Comparison of ENCODE assay signal across 11 mouse cellular contexts in the genomic region with DNA sequence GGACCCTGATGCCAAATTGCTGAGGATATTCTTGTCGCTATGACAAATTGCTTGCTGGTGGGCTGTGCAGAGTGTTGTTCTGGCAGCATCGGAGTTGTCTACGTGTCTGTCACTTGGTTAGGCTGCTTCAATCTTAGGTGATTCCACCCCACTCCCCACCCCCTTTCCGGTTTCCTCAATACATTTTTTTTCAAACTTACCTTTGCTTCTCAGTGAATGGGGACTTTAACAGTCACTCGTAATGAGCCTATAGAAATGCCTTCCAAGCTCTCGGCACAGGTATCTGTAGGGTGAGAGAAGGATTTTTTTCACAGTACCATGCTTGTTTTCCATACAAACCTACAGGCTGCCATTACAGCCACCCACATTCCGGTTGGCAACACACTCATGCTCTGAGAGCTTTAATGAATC.
DNase-seq lines count a peak whose midpoint lies in the region; ATAC-seq and TF ChIP-seq lines count a peak whose summit lies in the region.
"Had no signal": no experiment of that assay in that cellular context is flagged by ENCODE, and none has a peak within 500 bp of the region (broad histone marks: within the 10 kb centered on the region; RNA-seq: fewer than 3 reads in every experiment).

No protein-coding gene starts in this region.

- ATAC-seq in frontal cortex, adult (ENCODE audit: low TSS enrichment) = peak; percentile 83
- ATAC-seq in erythroid progenitor cell, adult 5-6 weeks (replicated peaks; ENCODE audit: low FRiP score, poor library complexity, severe bottlenecking) = no peak
- ATAC-seq: liver, embryonic 12.5 days had no signal

- peak; percentile 94 for DNase-seq in brain, embryonic 14.5 days (ENCODE audit: low read depth)
- peak; percentile 62 to 72 for DNase-seq in layer of hippocampus, postnatal 14 days (ENCODE audit: low spot score in 2 of 2)
- DNase-seq in right cerebral cortex, postnatal 10 days (ENCODE audit: low spot score in 2 of 2) = peak; percentile 74 to 83
- no peak for DNase-seq in lung, postnatal 10 days
- DNase-seq in spleen, adult 18-20 months = no peak
- DNase-seq: adrenal gland, adult 2 months; heart, postnatal 36 days; thymus, postnatal 4 days had no signal

- no peak for TF ChIP-seq CTCF in brain, embryonic 14.5 days (IDR thresholded peaks at IDR 0.05; ENCODE audit: borderline replicate concordance, extremely low read depth, insufficient read depth, insufficient read length)

- TF ChIP-seq POLR2A in brain, embryonic 14.5 days (IDR thresholded peaks at IDR 0.05; ENCODE audit: borderline replicate concordance, extremely low read depth, insufficient read depth, insufficient read length, poor library complexity, severe bottlenecking) = no peak

Comparison
In these comparisons a context has a peak if more than half of its experiments do, and no peak if none do; other contexts are left out.
1. DNase-seq: peak in brain, embryonic 14.5 days (single experiment), layer of hippocampus, postnatal 14 days (2 of 2) and right cerebral cortex, postnatal 10 days (2 of 2); none in lung, postnatal 10 days (single experiment) and spleen, adult 18-20 months (0 of 2).